Mouse (Mus musculus) forebrain, embryonic 14.5 days (tissue): ENCODE measurements around the gene Cib3. TPM values are rescaled to one million over a fixed set of nuclear protein-coding genes. Genes with fewer than 3 reads are reported as not detected.

ENCODE experiments used
- ATAC-seq: fragments of 200-750 bp; cut with Nextera tagmentation; 2 replicates; pipeline ENCODE4 v1.8.0; 2017; ENCODE audit warnings: mild to moderate bottlenecking, moderate library complexity
- DNase-seq: peaks from one replicate; pipeline ENCODE4 v3.0.0-alpha.2; 2015; ENCODE audit warnings: low spot score
- H3K27ac ChIP-seq: fragments of 300-500 bp; sonication (generic); 2 replicates; pipeline ENCODE4 v1.5.1; 2014; ENCODE audit warnings: low read depth, mild to moderate bottlenecking, control low read depth, low read length, moderate library complexity
- H3K27me3 ChIP-seq: fragments of 300-500 bp; sonication (generic); replicated peaks from 2 replicates; pipeline ENCODE4 v1.6.1; 2014; ENCODE audit warnings: low read length, control low read depth, mixed read lengths; ENCODE audit not compliant: control insufficient read depth, insufficient read depth
- H3K36me3 ChIP-seq: fragments of 300-500 bp; sonication (generic); 2 replicates; pipeline ENCODE4 v1.6.1; 2014; ENCODE audit warnings: low read length, control low read depth; ENCODE audit not compliant: control insufficient read depth, insufficient read depth
- H3K4me1 ChIP-seq: fragments of 300-500 bp; sonication (generic); 2 replicates; pipeline ENCODE4 v1.6.1; 2014; ENCODE audit warnings: antibody characterized with exemption, low read length, control low read depth; ENCODE audit not compliant: control insufficient read depth, insufficient read depth
- H3K4me2 ChIP-seq: fragments of 300-500 bp; sonication (generic); 2 replicates; pipeline ENCODE4 v1.6.1; 2014; ENCODE audit warnings: mild to moderate bottlenecking, control low read depth, low read length
- H3K4me3 ChIP-seq: fragments of 300-500 bp; sonication (generic); 2 replicates; pipeline ENCODE4 v1.5.1; 2014; ENCODE audit warnings: low read depth, low read length, control low read depth
- H3K9ac ChIP-seq: fragments of 300-500 bp; sonication (generic); 2 replicates; pipeline ENCODE4 v1.6.1; 2014; ENCODE audit warnings: mild to moderate bottlenecking, low read length, control low read depth, moderate library complexity
- H3K9me3 ChIP-seq: fragments of 300-500 bp; sonication (generic); replicated peaks from 2 replicates; pipeline ENCODE4 v1.6.1; 2016; ENCODE audit warnings: low read length, control low read depth, mixed read lengths; ENCODE audit not compliant: control insufficient read depth
- WGBS: fragments of 180-500 bp; shearing (Covaris S2); extraction: QIAGEN DNeasy Blood & Tissue Kit; methylation state at CpG from one replicate; pipeline ENCODE4 v1.1.7; 2014; 5-methylcytosine and 5-hydroxymethylcytosine counted together
- polyA plus RNA-seq: library from polyadenylated mRNA; unstranded; fragments of >200 nt; fragmentation: Nextera tagmentation; extraction: Ambion mirVana; gene quantifications from 2 replicates; pipeline ENCODE4 v1.2.1, GENCODE M21; 2014

The Cib3 gene
- polyA plus RNA-seq, 1 experiment from 2014 or later = not detected

GRCm38 (mm10) chr8:72242226-72242625 is 29.6 kb upstream of the Cib3 start:
- WGBS = 94% methylated on average over 1 of the region's 1 CpGs
- DNase-seq (no peak), ATAC-seq (no peak)
- Histone ChIP-seq H3K4me1 (no peaks in the 10 kb centered on the region), H3K36me3 (peaks cover 18% of the 10 kb centered on the region; the same call in 1 of the 2 replicates), H3K27me3 (no peaks in the 10 kb centered on the region), H3K9me3 (no peaks in the 10 kb centered on the region), H3K4me2 (no peak overlapping the region), H3K27ac (no peak overlapping the region), H3K4me3 (no peak overlapping the region), H3K9ac (no peak overlapping the region)

GRCm38 (mm10) chr8:72240951-72241350 is 28.3 kb upstream of the Cib3 start:
- Histone ChIP-seq H3K4me3 (peak overlapping the region; percentile 64), H3K4me1 (no peaks in the 10 kb centered on the region), H3K27me3 (no peaks in the 10 kb centered on the region), H3K27ac (no peak overlapping the region), H3K36me3 (peaks cover 14% of the 10 kb centered on the region; the same call in 1 of the 2 replicates), H3K9me3 (no peaks in the 10 kb centered on the region), H3K9ac (peak overlapping the region; percentile 72), H3K4me2 (peak overlapping the region; percentile 73)
- DNase-seq = no peak
- WGBS = 65% methylated on average over 7 of the region's 7 CpGs
- ATAC-seq = no peak

GRCm38 (mm10) chr8:72240403-72240763 is 27.7 kb upstream of the Cib3 start:
- peak overlapping the region; percentile 72 for H3K9ac ChIP-seq
- under 1% methylated on average over 24 of the region's 24 CpGs for WGBS
- no peaks in the 10 kb centered on the region for H3K27me3 ChIP-seq
- H3K4me2 ChIP-seq = peak overlapping the region; percentile 73
- peaks cover 14% of the 10 kb centered on the region; the same call in 1 of the 2 replicates for H3K36me3 ChIP-seq
- ATAC-seq = no peak
- no peaks in the 10 kb centered on the region for H3K9me3 ChIP-seq
- no peak for DNase-seq
- H3K4me3 ChIP-seq = peak overlapping the region; percentile 64
- no peaks in the 10 kb centered on the region for H3K4me1 ChIP-seq
- peak overlapping the region; percentile 93 for H3K27ac ChIP-seq

GRCm38 (mm10) chr8:72239499-72240402 is 27.1 kb upstream of the Cib3 start, which contains the start of gene Ap1m1:
Gene Ap1m1 (plus strand): TSS chr8:72240018.
- Histone ChIP-seq H3K9me3 (no peaks in the 10 kb centered on the region), H3K4me1 (no peaks in the 10 kb centered on the region), H3K4me3 (peak within 1 kb of the TSS; percentile 64), H3K9ac (peak within 1 kb of the TSS; percentile 72), H3K4me2 (peak within 1 kb of the TSS; percentile 73), H3K27ac (peak within 1 kb of the TSS; percentile 93), H3K36me3 (peaks cover 14% of the 10 kb centered on the region; the same call in 1 of the 2 replicates), H3K27me3 (no peaks in the 10 kb centered on the region)
- DNase-seq (peak; percentile 100), ATAC-seq (peak; percentile 96)
- WGBS = under 1% methylated on average over 54 of the region's 54 CpGs

GRCm38 (mm10) chr8:72222656-72223055 is 10.0 kb upstream of the Cib3 start:
- Histone ChIP-seq H3K36me3 (peaks cover 30% of the 10 kb centered on the region), H3K9me3 (no peaks in the 10 kb centered on the region), H3K4me1 (peaks cover 9% of the 10 kb centered on the region; the same call in 1 of the 2 replicates), H3K9ac (no peak overlapping the region), H3K4me3 (no peak overlapping the region), H3K4me2 (no peak overlapping the region), H3K27ac (no peak overlapping the region), H3K27me3 (no peaks in the 10 kb centered on the region)
- ATAC-seq (no peak), DNase-seq (no peak)
- 94% methylated on average over 5 of the region's 5 CpGs for WGBS

GRCm38 (mm10) chr8:72220758-72221157 is 8.1 kb upstream of the Cib3 start:
- H3K4me1 ChIP-seq = peaks cover 9% of the 10 kb centered on the region; the same call in 1 of the 2 replicates
- 85% methylated on average over 4 of the region's 4 CpGs for WGBS
- no peaks in the 10 kb centered on the region for H3K9me3 ChIP-seq
- H3K4me3 ChIP-seq = peak overlapping the region; percentile 67
- no peak for DNase-seq
- no peak overlapping the region for H3K27ac ChIP-seq
- ATAC-seq = no peak
- peak overlapping the region; percentile 91 for H3K4me2 ChIP-seq
- H3K9ac ChIP-seq = no peak overlapping the region
- peaks cover 30% of the 10 kb centered on the region for H3K36me3 ChIP-seq
- no peaks in the 10 kb centered on the region for H3K27me3 ChIP-seq

GRCm38 (mm10) chr8:72219541-72220363 is 7.1 kb upstream of the Cib3 start, which contains the start of gene Fam32a:
Gene Fam32a (plus strand): TSS chr8:72219730.
- Histone ChIP-seq H3K4me3 (peak within 1 kb of the TSS; percentile 67), H3K9ac (peak within 1 kb of the TSS; percentile 76), H3K27me3 (no peaks in the 10 kb centered on the region), H3K4me1 (peaks cover 9% of the 10 kb centered on the region; the same call in 1 of the 2 replicates), H3K36me3 (peaks cover 30% of the 10 kb centered on the region), H3K4me2 (peak within 1 kb of the TSS; percentile 91), H3K27ac (peak within 1 kb of the TSS; percentile 62; the same call in 1 of the 2 replicates), H3K9me3 (no peaks in the 10 kb centered on the region)
- peak; percentile 98 for DNase-seq
- WGBS = 11% methylated on average over 39 of the region's 39 CpGs
- ATAC-seq = peak; percentile 98

- peak; percentile 45 for ATAC-seq
- no peak overlapping the region for H3K9ac ChIP-seq
These were observed 6.3 kb upstream of the Cib3 start for GRCm38 (mm10) chr8:72218781-72219540.

More at GRCm38 (mm10) chr8:72218781-72219540, 6.3 kb upstream of the Cib3 start:
- no peaks in the 10 kb centered on the region for H3K27me3 ChIP-seq
- no peaks in the 10 kb centered on the region for H3K9me3 ChIP-seq
- WGBS = 75% methylated on average over 9 of the region's 10 CpGs
- H3K4me1 ChIP-seq = peaks cover 9% of the 10 kb centered on the region; the same call in 1 of the 2 replicates
- peaks cover 26% of the 10 kb centered on the region for H3K36me3 ChIP-seq
- peak overlapping the region; percentile 67 for H3K4me3 ChIP-seq
- H3K27ac ChIP-seq = no peak overlapping the region
- H3K4me2 ChIP-seq = peak overlapping the region; percentile 91
- DNase-seq = no peak
